Mouse (Mus musculus): ENCODE results near the gene Mettl8. TPM values are rescaled to one million over a fixed set of nuclear protein-coding genes. Genes with fewer than 3 reads are reported as not detected.

Mettl8 gene
- polyA plus RNA-seq, 1 experiment: 1.4 TPM

DNA sequence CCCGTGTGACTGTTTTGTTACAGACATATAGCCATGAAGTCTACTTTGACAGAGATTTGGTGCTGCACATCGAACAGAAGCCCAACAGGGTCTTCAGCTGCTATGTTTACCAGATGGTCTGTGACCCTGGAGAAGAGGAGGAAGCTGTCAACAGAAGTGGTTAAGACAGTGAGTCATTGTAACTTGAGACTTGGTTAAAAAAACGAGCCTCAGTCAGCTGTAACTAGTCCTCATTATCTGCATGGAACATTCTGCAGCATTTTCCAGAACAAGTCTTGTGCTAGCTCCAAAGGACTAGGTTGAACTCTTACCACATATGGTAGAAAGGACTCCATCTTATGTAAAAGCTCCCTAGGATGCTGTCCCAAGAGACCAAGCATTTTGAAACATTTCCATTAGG lies 34.4 kb upstream of the Mettl8 start:
- Histone ChIP-seq H3K27me3 (ENCODE audit: control insufficient read depth, insufficient read depth, low read length) (no peaks in the 10 kb centered on the region), H3K4me1 (ENCODE audit: control insufficient read depth, insufficient read depth, insufficient read length, low read length) (no peaks in the 10 kb centered on the region), H3K27ac (ENCODE audit: insufficient read depth, low read depth, low read length) (no peak overlapping the region), H3K36me3 (ENCODE audit: control insufficient read depth, insufficient read depth, low read length) (peaks cover 42% of the 10 kb centered on the region), H3K4me3 (ENCODE audit: low read depth, low read length) (no peak overlapping the region)
- no peak for TF ChIP-seq POLR2A (IDR thresholded peaks at IDR 0.05; ENCODE audit: low read depth, low read length)
- TF ChIP-seq CTCF (IDR thresholded peaks at IDR 0.05; ENCODE audit: extremely low read depth, insufficient read length, insufficient replicate concordance, low read depth, low read length): no peak
- WGBS: 74% methylated on average over 3 of the region's 3 CpGs

DNA sequence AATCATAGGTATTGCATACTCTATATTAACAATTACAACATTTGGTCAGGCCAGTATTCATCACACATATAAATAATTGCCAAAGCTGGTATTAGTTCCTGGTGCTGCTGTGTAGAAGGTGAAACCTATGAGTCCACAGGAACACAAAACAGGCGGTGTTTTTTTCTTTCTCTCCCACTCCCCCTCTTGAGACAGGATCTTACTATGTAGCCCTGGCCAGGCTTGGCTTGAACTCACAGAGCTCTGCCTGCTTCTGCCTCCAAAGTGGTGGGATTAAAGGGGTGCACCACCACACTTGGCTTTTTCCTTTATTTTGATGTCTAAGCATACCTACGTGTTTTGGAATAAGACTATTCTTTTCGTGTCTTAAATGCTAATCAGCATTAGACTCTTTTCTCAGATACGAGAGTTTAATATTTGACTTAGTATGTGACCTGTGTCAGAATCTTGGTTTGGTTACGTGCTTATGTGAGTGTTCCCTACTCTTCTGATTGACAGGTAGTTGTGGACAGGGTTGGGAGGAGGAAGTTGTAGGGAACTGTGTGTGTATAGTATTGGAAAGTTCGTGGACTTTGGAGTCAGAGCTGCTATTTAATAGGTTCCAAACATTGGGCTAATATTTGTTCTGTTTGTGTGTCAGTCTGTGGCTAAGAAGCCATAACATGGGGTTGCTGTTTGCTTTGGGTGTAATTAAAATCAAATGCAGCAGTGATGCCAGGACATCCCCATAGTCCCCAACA lies 28.2 kb upstream of the Mettl8 start:
- TF ChIP-seq POLR2A (IDR thresholded peaks at IDR 0.05; ENCODE audit: low read depth, low read length): no peak
- TF ChIP-seq CTCF (IDR thresholded peaks at IDR 0.05; ENCODE audit: extremely low read depth, insufficient read length, insufficient replicate concordance, low read depth, low read length): no peak

DNA sequence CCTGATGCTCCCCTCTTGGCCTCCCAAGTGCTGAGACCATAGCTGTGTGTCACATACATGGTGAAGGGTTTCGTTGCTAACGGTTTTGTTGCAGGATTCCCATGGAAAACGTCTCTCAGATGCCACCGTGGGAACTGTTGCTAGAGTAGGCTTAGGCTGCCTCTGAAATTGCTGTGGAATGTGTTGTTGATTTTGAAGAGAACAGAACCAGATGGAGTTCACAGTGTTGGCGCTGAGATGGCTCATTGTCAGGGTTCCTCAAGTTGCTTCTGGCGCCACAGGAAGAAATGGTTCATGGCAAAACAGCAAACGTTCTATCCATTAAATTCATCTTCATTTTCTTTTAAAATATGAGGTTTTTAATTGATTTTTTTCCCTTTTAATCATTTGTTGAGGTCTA lies 27.0 kb upstream of the Mettl8 start:
- H3K27me3 ChIP-seq (ENCODE audit: control insufficient read depth, insufficient read depth, low read length): no peaks in the 10 kb centered on the region
- H3K4me3 ChIP-seq (ENCODE audit: low read depth, low read length): no peak overlapping the region
- no peak overlapping the region for H3K27ac ChIP-seq (ENCODE audit: insufficient read depth, low read depth, low read length)
- WGBS: 95% methylated on average over 7 of the region's 7 CpGs
- peaks cover 16% of the 10 kb centered on the region for H3K36me3 ChIP-seq (ENCODE audit: control insufficient read depth, insufficient read depth, low read length)
- TF ChIP-seq POLR2A (IDR thresholded peaks at IDR 0.05; ENCODE audit: low read depth, low read length): no peak
- no peak for TF ChIP-seq CTCF (IDR thresholded peaks at IDR 0.05; ENCODE audit: extremely low read depth, insufficient read length, insufficient replicate concordance, low read depth, low read length)
- H3K4me1 ChIP-seq (ENCODE audit: control insufficient read depth, insufficient read depth, insufficient read length, low read length): peaks cover 4% of the 10 kb centered on the region; the same call in 1 of the 2 replicates

More for the DNA sequence above, 28.2 kb upstream of the Mettl8 start:
- 42% methylated on average over 6 of the region's 6 CpGs for WGBS
- Histone ChIP-seq H3K4me3 (ENCODE audit: low read depth, low read length) (no peak overlapping the region), H3K4me1 (ENCODE audit: control insufficient read depth, insufficient read depth, insufficient read length, low read length) (peaks cover 4% of the 10 kb centered on the region; the same call in 1 of the 2 replicates), H3K36me3 (ENCODE audit: control insufficient read depth, insufficient read depth, low read length) (peaks cover 25% of the 10 kb centered on the region), H3K27me3 (ENCODE audit: control insufficient read depth, insufficient read depth, low read length) (no peaks in the 10 kb centered on the region), H3K27ac (ENCODE audit: insufficient read depth, low read depth, low read length) (no peak overlapping the region)

DNA sequence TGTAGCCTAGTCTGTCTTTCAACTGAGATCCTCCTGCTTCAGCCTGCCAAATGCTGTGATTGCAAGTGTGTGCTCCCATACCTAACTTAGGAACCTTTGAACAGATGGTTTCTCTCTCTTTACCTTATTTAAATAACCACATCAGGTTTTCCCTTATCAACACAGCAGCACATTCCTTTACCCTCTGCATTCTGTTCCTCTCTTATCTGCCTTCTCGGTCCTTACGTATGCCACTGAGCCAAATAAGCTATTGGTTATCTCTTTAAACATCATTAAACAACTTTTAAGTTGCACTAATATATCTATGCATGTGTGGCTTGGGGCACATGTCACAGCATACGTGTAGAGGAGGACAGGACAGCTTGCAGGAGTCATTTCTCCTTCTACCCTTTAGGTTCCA lies 18.4 kb upstream of the Mettl8 start:
- Histone ChIP-seq H3K4me1 (ENCODE audit: control insufficient read depth, insufficient read depth, insufficient read length, low read length) (no peaks in the 10 kb centered on the region), H3K27ac (ENCODE audit: insufficient read depth, low read depth, low read length) (no peak overlapping the region), H3K4me3 (ENCODE audit: low read depth, low read length) (no peak overlapping the region), H3K36me3 (ENCODE audit: control insufficient read depth, insufficient read depth, low read length) (peaks cover 15% of the 10 kb centered on the region), H3K27me3 (ENCODE audit: control insufficient read depth, insufficient read depth, low read length) (no peaks in the 10 kb centered on the region)
- no peak for TF ChIP-seq POLR2A (IDR thresholded peaks at IDR 0.05; ENCODE audit: low read depth, low read length)
- no peak for TF ChIP-seq CTCF (IDR thresholded peaks at IDR 0.05; ENCODE audit: extremely low read depth, insufficient read length, insufficient replicate concordance, low read depth, low read length)
- WGBS: 65% methylated on average over 3 of the region's 3 CpGs

DNA sequence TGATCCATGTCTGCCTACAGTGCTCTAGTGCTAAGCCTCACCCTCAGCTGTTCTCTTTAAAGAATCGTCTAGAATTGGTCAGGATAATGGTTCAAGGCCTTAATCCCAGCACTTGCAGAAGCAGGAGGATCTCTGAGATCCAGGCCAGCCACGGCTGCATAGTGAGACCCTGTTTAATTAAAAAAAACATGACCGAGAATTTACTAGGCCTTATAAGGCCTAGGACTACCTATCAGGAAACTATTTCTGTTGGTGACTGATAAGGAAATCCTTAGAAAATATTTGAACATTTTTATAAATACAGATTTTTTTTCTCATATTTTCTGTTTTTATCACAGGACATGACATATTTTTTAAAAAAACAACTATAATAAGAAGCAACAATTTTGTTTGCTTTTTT lies 17.9 kb upstream of the Mettl8 start:
- H3K36me3 ChIP-seq (ENCODE audit: control insufficient read depth, insufficient read depth, low read length): peaks cover 15% of the 10 kb centered on the region
- H3K27ac ChIP-seq (ENCODE audit: insufficient read depth, low read depth, low read length): no peak overlapping the region
- no peaks in the 10 kb centered on the region for H3K4me1 ChIP-seq (ENCODE audit: control insufficient read depth, insufficient read depth, insufficient read length, low read length)
- no peaks in the 10 kb centered on the region for H3K27me3 ChIP-seq (ENCODE audit: control insufficient read depth, insufficient read depth, low read length)
- TF ChIP-seq POLR2A (IDR thresholded peaks at IDR 0.05; ENCODE audit: low read depth, low read length): no peak
- TF ChIP-seq CTCF (IDR thresholded peaks at IDR 0.05; ENCODE audit: extremely low read depth, insufficient read length, insufficient replicate concordance, low read depth, low read length): no peak
- no peak overlapping the region for H3K4me3 ChIP-seq (ENCODE audit: low read depth, low read length)
- 88% methylated on average over 3 of the region's 3 CpGs for WGBS

DNA sequence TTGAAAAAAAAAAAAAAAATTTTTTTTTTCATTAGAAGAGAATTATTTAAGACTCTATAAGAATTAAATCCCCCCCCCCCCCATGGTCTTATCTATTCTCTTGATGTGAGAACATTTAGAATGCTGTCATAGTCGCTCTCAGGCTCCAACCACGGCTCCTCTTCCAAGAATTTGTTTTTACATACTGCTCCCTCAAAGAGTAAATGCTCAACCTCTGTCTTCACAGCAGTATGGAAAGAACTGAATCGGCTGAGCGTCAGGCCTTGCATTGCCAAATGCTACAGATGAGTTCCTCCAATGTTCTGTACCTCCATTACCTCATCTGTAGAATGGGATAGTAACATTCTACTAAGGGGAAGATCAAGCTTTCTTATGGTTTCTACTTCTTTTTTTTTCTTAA lies 16.2 kb upstream of the Mettl8 start:
- Histone ChIP-seq H3K36me3 (ENCODE audit: control insufficient read depth, insufficient read depth, low read length) (peaks cover 15% of the 10 kb centered on the region), H3K27ac (ENCODE audit: insufficient read depth, low read depth, low read length) (no peak overlapping the region), H3K4me1 (ENCODE audit: control insufficient read depth, insufficient read depth, insufficient read length, low read length) (no peaks in the 10 kb centered on the region), H3K27me3 (ENCODE audit: control insufficient read depth, insufficient read depth, low read length) (no peaks in the 10 kb centered on the region), H3K4me3 (ENCODE audit: low read depth, low read length) (no peak overlapping the region)
- TF ChIP-seq CTCF (IDR thresholded peaks at IDR 0.05; ENCODE audit: extremely low read depth, insufficient read length, insufficient replicate concordance, low read depth, low read length) (no peak), POLR2A (IDR thresholded peaks at IDR 0.05; ENCODE audit: low read depth, low read length) (no peak)
- WGBS: 95% methylated on average over 4 of the region's 4 CpGs

DNA sequence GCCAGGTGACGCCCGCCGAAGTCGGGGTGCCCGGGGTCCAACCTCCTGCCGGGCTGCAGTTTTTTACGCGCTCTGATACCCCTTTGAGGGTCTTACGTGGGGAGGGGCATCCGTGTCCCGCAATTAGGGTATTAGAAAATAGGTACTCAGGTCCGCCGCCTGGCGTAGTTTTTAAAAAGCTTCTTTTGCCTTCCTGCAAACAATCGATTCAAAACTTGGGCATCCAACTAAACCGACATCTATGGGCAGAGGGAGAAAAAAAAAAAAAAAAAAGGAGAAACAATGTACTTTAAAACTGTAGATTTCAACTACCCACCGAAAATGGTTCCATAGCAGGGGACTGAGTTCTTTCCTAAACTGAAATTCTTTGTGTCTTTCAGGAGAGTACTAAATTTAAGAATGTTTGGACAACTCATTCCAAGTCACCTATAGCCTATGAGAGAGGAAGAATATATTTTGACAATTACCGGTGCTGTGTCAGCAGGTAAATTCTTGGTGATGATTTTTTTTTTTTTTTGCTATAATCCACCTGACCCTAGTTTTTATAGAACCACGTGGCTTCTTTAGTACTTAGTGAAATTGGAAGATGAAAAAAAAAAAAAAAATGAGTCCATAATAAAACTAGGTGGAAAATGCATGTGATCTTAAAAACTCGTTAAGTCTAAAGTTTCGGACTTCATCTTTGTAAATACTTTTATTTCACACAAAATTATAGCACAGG lies 892 bp upstream of the Mettl8 start:
- H3K27me3 ChIP-seq (ENCODE audit: control insufficient read depth, insufficient read depth, low read length): no peaks in the 10 kb centered on the region
- peak overlapping the region; percentile 98 for H3K27ac ChIP-seq (ENCODE audit: insufficient read depth, low read depth, low read length)
- 9% methylated on average over 21 of the region's 21 CpGs for WGBS
- H3K4me1 ChIP-seq (ENCODE audit: control insufficient read depth, insufficient read depth, insufficient read length, low read length): no peaks in the 10 kb centered on the region
- TF ChIP-seq CTCF (IDR thresholded peaks at IDR 0.05; ENCODE audit: extremely low read depth, insufficient read length, insufficient replicate concordance, low read depth, low read length) (peak; percentile 15; the same call in 1 of the 2 replicates), POLR2A (IDR thresholded peaks at IDR 0.05; ENCODE audit: low read depth, low read length) (no peak)
- H3K36me3 ChIP-seq (ENCODE audit: control insufficient read depth, insufficient read depth, low read length): peaks cover 4% of the 10 kb centered on the region
- peak overlapping the region; percentile 82 for H3K4me3 ChIP-seq (ENCODE audit: low read depth, low read length)

Measured in small intestine, adult 2 months (tissue).